Mouse (Mus musculus) monocyte, adult 59 days (primary cell): Measurements from ENCODE around the gene Slc9a3r2. TPM values are rescaled to one million over a fixed set of nuclear protein-coding genes. Genes with fewer than 3 reads are reported as not detected.

Experiments used
- total RNA-seq, 2 experiments: library from RNA; stranded (reverse); gene quantifications; one replicate each; pipeline ENCODE4 v1.2.4; 2023

Slc9a3r2 gene
- total RNA-seq, result 1 to 10 TPM; 2.1 to 2.9 TPM

DNA sequence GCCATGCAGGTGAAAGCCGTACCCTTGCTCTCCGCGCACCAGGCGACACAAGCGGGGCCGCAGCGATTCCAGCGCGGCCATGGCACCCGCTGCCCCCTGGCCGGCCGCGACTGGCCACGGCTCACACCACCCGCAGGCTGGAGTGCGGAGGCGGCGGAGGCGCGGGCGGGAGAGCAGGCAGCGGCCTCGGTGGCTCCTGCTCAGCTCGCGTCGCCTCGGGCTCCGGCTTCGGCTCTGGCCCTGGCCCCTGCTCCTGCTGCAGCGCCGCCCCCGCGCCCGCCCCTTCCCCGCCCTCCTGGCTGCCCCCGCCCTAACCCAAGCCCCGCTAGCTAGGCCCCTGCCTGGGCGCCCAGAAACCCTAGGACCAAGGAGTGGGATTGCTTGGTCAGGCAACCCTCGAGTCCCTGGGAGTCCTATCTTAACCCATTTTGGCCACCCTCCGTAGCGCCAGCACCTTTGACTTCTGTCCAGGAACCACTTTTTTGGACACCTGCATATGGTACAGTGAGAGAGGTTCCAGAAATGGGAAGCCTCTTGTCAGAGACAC is at the start of gene Slc9a3r2:
Gene Slc9a3r2 (minus strand): TSS at position 258 of the 547 bp plus-strand sequence.

GRCm38 (mm10) chr17:24696011-24696697 is 46.0 kb upstream of the Slc9a3r2 start, which contains the start of the genes Gfer and Noxo1:
Gfer (minus strand) TSS chr17:24696156.
Noxo1 (plus strand) TSS chr17:24696234.

DNA sequence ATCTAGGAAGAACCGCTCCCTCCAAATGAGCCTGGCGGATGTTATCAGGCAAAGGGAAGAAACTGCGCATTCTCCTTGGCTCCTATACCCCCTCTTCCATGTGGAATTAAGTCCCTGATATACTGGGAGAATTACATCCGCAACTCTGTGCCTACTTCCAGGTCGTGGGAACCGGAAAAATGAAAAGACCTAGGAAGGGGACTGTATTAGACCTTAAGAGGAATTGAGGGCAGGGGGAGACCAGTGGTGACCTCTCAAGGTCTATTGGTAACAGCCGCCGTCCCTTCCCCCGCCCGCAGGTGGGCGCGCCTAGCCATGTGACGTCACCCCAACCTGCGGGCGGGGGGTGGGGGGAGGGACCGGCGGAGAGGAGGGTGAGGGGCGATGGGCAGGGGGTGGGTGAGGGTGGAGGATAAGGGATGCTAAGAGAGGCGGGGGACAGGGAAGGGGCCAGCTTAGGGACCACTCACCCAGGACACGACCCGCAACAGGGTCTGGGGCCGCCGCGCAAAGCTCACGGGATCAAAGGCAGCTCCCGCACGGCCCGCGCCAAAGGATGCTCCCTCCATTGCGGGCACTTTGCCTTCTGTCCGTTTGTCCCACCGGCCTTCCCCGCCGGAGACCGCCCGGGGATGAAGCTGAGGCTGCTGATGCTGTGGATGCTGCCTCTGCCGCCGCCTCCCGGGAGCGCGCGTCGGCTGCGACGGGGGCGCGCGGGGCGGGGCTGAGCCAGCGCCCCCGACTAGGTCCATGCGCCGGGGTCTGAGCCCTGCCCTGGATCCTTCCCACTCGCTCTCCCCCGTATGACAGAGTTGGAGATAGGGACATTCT is 39.3 kb upstream of the Slc9a3r2 start, which contains the start of gene Syngr3:
Gene Syngr3 (minus strand): TSS at position 705 of the 831 bp plus-strand sequence.

DNA sequence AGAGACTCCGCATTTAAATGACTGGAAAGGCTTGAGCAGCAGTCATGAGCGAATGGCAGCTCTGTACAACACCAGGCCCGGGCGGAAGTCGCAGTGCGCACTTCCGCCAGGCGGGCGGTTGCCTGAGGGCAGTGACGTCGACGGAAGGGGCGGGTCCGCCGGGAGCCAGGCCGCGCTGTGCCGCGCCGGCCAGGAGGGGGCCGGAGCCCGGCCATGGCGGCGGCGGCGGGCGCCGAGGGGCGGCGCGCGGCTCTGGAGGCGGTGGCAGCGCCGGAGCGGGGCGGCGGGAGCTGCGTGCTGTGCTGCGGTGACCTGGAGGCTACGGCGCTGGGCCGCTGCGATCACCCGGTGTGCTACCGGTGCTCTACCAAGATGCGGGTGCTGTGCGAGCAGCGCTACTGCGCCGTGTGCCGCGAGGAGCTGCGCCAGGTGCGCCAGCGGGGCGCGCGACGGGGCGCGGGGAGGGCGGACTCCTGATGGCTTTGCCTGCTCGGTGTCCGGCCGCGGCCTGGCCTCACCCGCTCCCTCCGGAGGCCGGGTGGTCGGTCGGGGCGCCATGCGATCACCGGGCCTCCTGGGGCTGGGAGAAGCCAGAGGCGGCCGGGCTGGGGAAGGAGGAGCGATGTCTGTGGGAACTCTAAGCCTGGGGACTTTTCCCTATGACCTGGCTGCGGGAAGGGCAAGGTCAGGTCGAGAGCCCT is 19.6 kb upstream of the Slc9a3r2 start, which contains the start of gene Zfp598:
Gene Zfp598 (plus strand): TSS at position 143 of the 701 bp plus-strand sequence.

DNA sequence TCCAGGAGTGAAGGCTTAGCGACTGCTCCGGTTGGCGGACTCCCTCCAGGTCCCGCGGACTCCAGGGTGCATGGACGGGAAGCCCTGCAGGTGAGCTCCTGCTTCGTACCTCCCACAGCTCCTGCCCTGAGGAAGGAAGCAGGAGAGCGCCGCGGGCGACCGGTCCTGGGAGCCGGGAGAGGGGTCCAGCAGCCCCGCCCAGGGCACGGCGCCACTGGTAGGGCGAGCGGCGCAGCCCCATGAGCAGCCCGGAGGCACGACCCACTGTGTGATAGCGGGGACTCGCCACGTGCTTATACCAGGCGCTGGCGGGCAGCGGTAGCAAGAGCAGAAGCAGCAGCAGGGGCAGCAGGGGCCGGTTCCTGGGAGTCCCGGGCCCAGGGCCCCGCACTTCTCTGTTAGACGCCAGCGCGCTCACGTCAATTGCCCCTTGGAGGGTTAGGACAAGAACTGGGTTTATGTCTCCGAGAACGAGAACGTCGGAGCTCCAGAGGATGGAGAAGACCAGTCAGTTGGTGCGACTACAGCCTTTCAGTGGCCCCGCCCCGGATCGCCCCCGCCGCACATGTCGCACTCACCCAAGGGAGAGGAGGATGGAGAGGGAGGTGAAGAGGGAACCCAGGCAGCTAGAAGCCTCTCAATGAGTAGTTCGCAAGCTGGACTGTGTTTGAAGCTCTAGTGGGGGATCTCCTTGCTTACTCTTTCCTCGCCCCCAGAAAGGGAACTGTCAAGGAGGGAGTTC is 8.1 kb upstream of the Slc9a3r2 start, which contains the start of gene Npw:
Gene Npw (minus strand): TSS at position 441 of the 742 bp plus-strand sequence.

GRCm38 (mm10) chr17:24632167-24632812 is 17.8 kb downstream of the Slc9a3r2 start, which contains the start of the genes Tsc2 and Nthl1:
Tsc2 (minus strand) TSS chr17:24632630.
Nthl1 (plus strand) TSS chr17:24632680.

Other genes starting within 250 kb of the Slc9a3r2 start
- 10 to 100 TPM; 82.6 to 84.4 TPM for gene Rnps1, start 235.8 kb downstream of the Slc9a3r2 start, total RNA-seq
- gene Eci1, start 223.7 kb downstream of the Slc9a3r2 start, total RNA-seq, result 10 to 100 TPM; 20.9 to 22.4 TPM
- 1 to 10 TPM; 2.4 to 3.3 TPM for gene Dnase1l2, start 207.2 kb downstream of the Slc9a3r2 start, total RNA-seq
- gene E4f1, start 180.0 kb downstream of the Slc9a3r2 start, total RNA-seq, result 10 to 100 TPM; 37.7 to 43.5 TPM
- 10 to 100 TPM; 14.8 to 18.7 TPM for gene Pgp, start 179.9 kb downstream of the Slc9a3r2 start, total RNA-seq
- not detected for gene Bricd5, start 176.4 kb downstream of the Slc9a3r2 start, total RNA-seq
- gene Mlst8, start 171.2 kb downstream of the Slc9a3r2 start, total RNA-seq, result 10 to 100 TPM; 19.4 to 24.9 TPM
- not detected for gene Caskin1, start 161.7 kb downstream of the Slc9a3r2 start, total RNA-seq
- gene Traf7, start 122.4 kb downstream of the Slc9a3r2 start, total RNA-seq, result 100 to 1,000 TPM; 141 to 154 TPM
- 1 to 10 TPM in 1 of 2 experiments, under 1 TPM in 1; 0.58 to 1.6 TPM for gene Rab26, start 116.1 kb downstream of the Slc9a3r2 start, total RNA-seq
- gene Pkd1, start 100.5 kb downstream of the Slc9a3r2 start, total RNA-seq, result 10 to 100 TPM; 41.4 to 46.0 TPM
- 10 to 100 TPM; 68.8 to 75.5 TPM for gene Tsc2, start 17.7 kb downstream of the Slc9a3r2 start, total RNA-seq
- gene Nthl1, start 17.6 kb downstream of the Slc9a3r2 start, total RNA-seq, result 1 to 10 TPM; 1.7 to 2.5 TPM
- gene Npw, start 8.1 kb upstream of the Slc9a3r2 start, total RNA-seq, result not detected
- gene Zfp598, start 19.4 kb upstream of the Slc9a3r2 start, total RNA-seq, result 10 to 100 TPM; 46.6 to 48.8 TPM
- gene Syngr3, start 39.6 kb upstream of the Slc9a3r2 start, total RNA-seq, result not detected
- 10 to 100 TPM; 15.5 to 18.1 TPM for gene Gfer, start 45.8 kb upstream of the Slc9a3r2 start, total RNA-seq
- 1 to 10 TPM; 3.4 to 5.3 TPM for gene Noxo1, start 45.9 kb upstream of the Slc9a3r2 start, total RNA-seq
- 10 to 100 TPM; 16.1 to 22.1 TPM for gene Tbl3, start 57.3 kb upstream of the Slc9a3r2 start, total RNA-seq
- not detected for gene Rnf151, start 67.7 kb upstream of the Slc9a3r2 start, total RNA-seq
- 100 to 1,000 TPM; 714 to 754 TPM for gene Rps2, start 67.8 kb upstream of the Slc9a3r2 start, total RNA-seq
- gene Ndufb10, start 74.2 kb upstream of the Slc9a3r2 start, total RNA-seq, result 100 to 1,000 TPM in 1 of 2 experiments, 10 to 100 TPM in 1; 70.4 to 102 TPM
- 1 to 10 TPM; 1.6 to 3.7 TPM for gene Rpl3l, start 77.5 kb upstream of the Slc9a3r2 start, total RNA-seq
- gene Msrb1, start 86.3 kb upstream of the Slc9a3r2 start, total RNA-seq, result 100 to 1,000 TPM; 740 to 885 TPM
- gene Hs3st6, start 102.7 kb upstream of the Slc9a3r2 start, total RNA-seq, result not detected
- gene Meiob, start 154.0 kb upstream of the Slc9a3r2 start, total RNA-seq, result not detected
- gene Hagh, start 189.8 kb upstream of the Slc9a3r2 start, total RNA-seq, result 10 to 100 TPM; 46.8 to 63.2 TPM
- gene Fahd1, start 200.0 kb upstream of the Slc9a3r2 start, total RNA-seq, result 1 to 10 TPM; 2.6 TPM
- 1 to 10 TPM in 1 of 2 experiments, under 1 TPM in 1; 0.84 to 1.5 TPM for gene Igfals, start 215.7 kb upstream of the Slc9a3r2 start, total RNA-seq
- 10 to 100 TPM; 60.0 to 60.2 TPM for gene Nubp2, start 236.0 kb upstream of the Slc9a3r2 start, total RNA-seq
- gene Spsb3, start 236.3 kb upstream of the Slc9a3r2 start, total RNA-seq, result 10 to 100 TPM; 26.4 to 26.5 TPM
- 10 to 100 TPM; 23.1 to 23.8 TPM for gene Eme2, start 244.8 kb upstream of the Slc9a3r2 start, total RNA-seq
- 10 to 100 TPM; 22.5 to 29.5 TPM for gene Mrps34, start 244.8 kb upstream of the Slc9a3r2 start, total RNA-seq
- gene Nme3, start 246.2 kb upstream of the Slc9a3r2 start, total RNA-seq, result 10 to 100 TPM; 23.7 to 24.7 TPM